Comparison of ENCODE assay signal across 20 mouse cellular contexts in the genomic region with DNA sequence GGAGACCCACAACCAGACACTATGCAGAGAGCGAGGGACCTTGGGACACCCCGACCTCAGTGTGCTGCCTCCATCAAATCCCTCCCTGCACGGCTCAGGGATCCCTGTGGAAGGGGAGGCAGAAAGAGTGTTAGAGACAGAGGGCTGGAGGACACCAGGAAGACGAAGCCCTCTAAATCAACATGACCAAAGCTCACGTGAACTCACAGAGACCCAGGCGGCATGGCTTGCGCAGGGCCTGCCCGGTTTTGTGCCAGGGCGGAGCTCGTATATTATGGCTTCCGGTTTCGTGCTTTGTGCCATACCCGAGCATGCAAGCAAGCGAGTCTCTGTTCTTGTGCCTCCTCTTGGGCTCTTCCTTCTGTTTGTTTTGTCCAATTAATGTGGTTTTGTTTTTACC.
DNase-seq lines count a peak whose midpoint lies in the region; TF ChIP-seq lines count a peak whose summit lies in the region.
"Had no signal": no experiment of that assay in that cellular context is flagged by ENCODE, and none has a peak within 500 bp of the region (broad histone marks: within the 10 kb centered on the region; RNA-seq: fewer than 3 reads in every experiment).

No protein-coding gene starts in this region.

- no peaks in the 10 kb centered on the region for H3K36me3 ChIP-seq in CH12.LX (replicated peaks in 1 of 2; ENCODE audit: control insufficient read depth in 1 of 2, insufficient read depth in 1 of 2, low read length in 1 of 2)
- no peaks in the 10 kb centered on the region for H3K36me3 ChIP-seq in midbrain, embryonic 10.5 days
- H3K36me3 ChIP-seq: embryonic facial prominence, embryonic 12.5 days; heart, embryonic 12.5 days; neural tube, embryonic 15.5 days had no signal

- WGBS in midbrain, embryonic 10.5 days: 83% methylated on average over 14 of the region's 14 CpGs

- no peak for TF ChIP-seq RAD21 in CH12.LX (IDR thresholded peaks at IDR 0.05; ENCODE audit: low read depth, low read length)

- H3K9me3 ChIP-seq in CH12.LX (replicated peaks; ENCODE audit: low read length): peaks cover 14% of the 10 kb centered on the region
- no peaks in the 10 kb centered on the region for H3K9me3 ChIP-seq in midbrain, embryonic 10.5 days (replicated peaks)
- H3K9me3 ChIP-seq: embryonic facial prominence, embryonic 12.5 days; heart, embryonic 12.5 days; neural tube, embryonic 15.5 days had no signal

- in situ Hi-C loops in CH12.LX (cut with MboI; ENCODE audit: low pct_ligation_motif_present, low pct_unique_long_range_greater_than_20kb, low sequenced_read_pairs): loop anchor here (5.0 kb wide), 1 partner anchor 387 kb away; no protein-coding TSS in a partner anchor

- H3K79me2 ChIP-seq in CH12.LX (replicated peaks; ENCODE audit: control insufficient read depth, extremely low read depth, insufficient read depth, poor library complexity, severe bottlenecking): no peaks in the 10 kb centered on the region

- no peaks in the 10 kb centered on the region for H3K27me3 ChIP-seq in CH12.LX (replicated peaks)
- no peaks in the 10 kb centered on the region for H3K27me3 ChIP-seq in midbrain, embryonic 10.5 days (ENCODE audit: low read depth, poor library complexity, severe bottlenecking)
- H3K27me3 ChIP-seq: heart, embryonic 12.5 days; neural tube, embryonic 15.5 days had no signal

- DNase-seq in cerebellum, postnatal 14 days: peak; percentile 14 to 19
- DNase-seq in cerebellum, adult 18-20 months: no peak
- DNase-seq in CD4-positive helper T cell, adult 2 months (ENCODE audit: low read depth, low spot score): peak; percentile 28
- DNase-seq in CH12.LX (ENCODE audit: extremely low read depth) (no peak), R1 (ENCODE audit: low read depth, low spot score) (peak; percentile 30)
- DNase-seq in urinary bladder, postnatal 4 days (ENCODE audit: low spot score in 2 of 2): no peak
- DNase-seq in midbrain, embryonic 10.5 days (ENCODE audit: low spot score): no peak
- DNase-seq in adrenal gland, adult (ENCODE audit: inconsistent age in 2 of 2, low spot score in 1 of 2): no peak
- DNase-seq: adrenal gland, adult 8-10 months; gastrocnemius, postnatal 14 days; right cerebral cortex, postnatal 4 days; thymus, adult 18-20 months had no signal

- H3K4me1 ChIP-seq in CH12.LX (ENCODE audit: control insufficient read depth in 1 of 2, insufficient read depth in 2 of 2): peaks cover 29 to 62% of the 10 kb centered on the region in 2 experiments
- H3K4me1 ChIP-seq in midbrain, embryonic 10.5 days: peaks cover 17% of the 10 kb centered on the region
- H3K4me1 ChIP-seq: neural tube, embryonic 15.5 days had no signal

- no peak overlapping the region for H3K27ac ChIP-seq in CH12.LX (ENCODE audit: insufficient read depth, low read depth)
- no peak overlapping the region for H3K27ac ChIP-seq in midbrain, embryonic 10.5 days (replicated peaks)
- H3K27ac ChIP-seq: embryonic facial prominence, embryonic 12.5 days; hindbrain, postnatal 0 days; liver, embryonic 14.5 days; macrophage; neural tube, embryonic 15.5 days had no signal

- no peak overlapping the region for H3K9ac ChIP-seq in CH12.LX (ENCODE audit: insufficient read depth, low read depth)
- H3K9ac ChIP-seq: embryonic facial prominence, embryonic 12.5 days; forebrain, postnatal 0 days; heart, embryonic 12.5 days; liver, embryonic 14.5 days; lung, embryonic 14.5 days; neural tube, embryonic 15.5 days had no signal

- H3K4me2 ChIP-seq in CH12.LX (ENCODE audit: insufficient read depth, low read depth, poor library complexity, severe bottlenecking): no peak overlapping the region
- H3K4me2 ChIP-seq: embryonic facial prominence, embryonic 12.5 days; heart, embryonic 12.5 days; lung, embryonic 14.5 days; neural tube, embryonic 15.5 days had no signal

- TF ChIP-seq EP300 in CH12.LX (IDR thresholded peaks at IDR 0.05; ENCODE audit: low read length): no peak

- TF ChIP-seq CTCF in CH12.LX (conservative IDR thresholded peaks at IDR 0.05 in 1 of 2, IDR thresholded peaks at IDR 0.05 in 1 of 2; ENCODE audit: low read depth in 2 of 2, low read length in 2 of 2): no peak

- dilution Hi-C loops in CH12.LX (cut with MboI; ENCODE audit: extremely low pct_ligation_motif_present, extremely low pct_unique_long_range_greater_than_20kb, low sequenced_read_pairs): no loop called here

- no peak overlapping the region for H3K4me3 ChIP-seq in CH12.LX (replicated peaks in 1 of 3; ENCODE audit: low read depth in 2 of 3, low read length in 2 of 3, poor library complexity in 1 of 3)
- H3K4me3 ChIP-seq in midbrain, embryonic 10.5 days: no peak overlapping the region
- H3K4me3 ChIP-seq: embryonic facial prominence, embryonic 12.5 days; heart, embryonic 12.5 days; neural tube, embryonic 15.5 days had no signal

- TF ChIP-seq POLR2A in CH12.LX (IDR thresholded peaks at IDR 0.05; ENCODE audit: low read depth, low read length): no peak

TF ChIP-seq in CH12.LX, 34 proteins besides CTCF, POLR2A, EP300 and RAD21:
- 0 out of 2 replicates have a peak, but pooled peaks have one; percentile 18 for TF ChIP-seq BHLHE40 (IDR thresholded peaks at IDR 0.05; ENCODE audit: low read depth, low read length)
- no peak for TF ChIP-seq USF1 (IDR thresholded peaks at IDR 0.05; ENCODE audit: low read depth, low read length)
- no peak for TF ChIP-seq JUND (conservative IDR thresholded peaks at IDR 0.05; ENCODE audit: low read depth, low read length)

Comparison
In these comparisons a context has a peak if more than half of its experiments do, and no peak if none do; other contexts are left out.
1. DNase-seq: peak in cerebellum, postnatal 14 days (2 of 2), CD4-positive helper T cell, adult 2 months (single experiment) and R1 (single experiment); none in cerebellum, adult 18-20 months (0 of 2), CH12.LX (single experiment), urinary bladder, postnatal 4 days (0 of 2), midbrain, embryonic 10.5 days (single experiment) and adrenal gland, adult (0 of 2).